ENCODE assay signal across 23 mouse cellular contexts in genomic region chr4:153603056-153603840, GRCm38 (mm10).
DNase-seq lines count a peak whose midpoint lies in the region; ATAC-seq lines count a peak whose summit lies in the region.
"Had no signal": no experiment of that assay in that cellular context is flagged by ENCODE, and none has a peak within 500 bp of the region (broad histone marks: within the 10 kb centered on the region; RNA-seq: fewer than 3 reads in every experiment).

No protein-coding gene starts in this region.

- peak; percentile 50; the same call in 1 of the 2 replicates for ATAC-seq in embryonic facial prominence, embryonic 14.5 days (ENCODE audit: low read depth)
- ATAC-seq: activated CD4-positive, CD25-positive, alpha-beta regulatory T cell, adult 4 months; forebrain, embryonic 15.5 days; inflammation-experienced regulatory T-cells, adult 6 months; midbrain, embryonic 13.5 days had no signal

- DNase-seq in embryonic facial prominence, embryonic 14.5 days (ENCODE audit: low spot score): peak; percentile 11
- no peak for DNase-seq in embryonic facial prominence, embryonic 10.5 days (ENCODE audit: low spot score)
- DNase-seq in heart, postnatal 10 days: peak; percentile 12 to 44
- DNase-seq in heart, adult 8-10 months (ENCODE audit: low spot score): no peak
- DNase-seq in retina, postnatal 1 day: peak; percentile 60
- no peak for DNase-seq in retina, embryonic 14.5 days (ENCODE audit: low spot score)
- DNase-seq in skeletal muscle tissue, adult 2 months (ENCODE audit: low read depth, low spot score): peak; percentile 7
- DNase-seq in thymus, postnatal 10 days (ENCODE audit: low spot score in 2 of 2): no peak
- DNase-seq: B cell, adult 2 months; kidney, adult 18-20 months; kidney, postnatal 4 days; liver, embryonic 13.5 days; lung, adult 2 months; thymus, adult 2 months had no signal

- intact Hi-C loops in heart, postnatal 10 days (cut with DNase I): no loop called here

- WGBS in embryonic facial prominence, embryonic 14.5 days: 79% methylated on average over 11 of the region's 11 CpGs
- WGBS in embryonic facial prominence, embryonic 10.5 days: 86% methylated on average over 11 of the region's 11 CpGs

- no peak overlapping the region for H3K27ac ChIP-seq in embryonic facial prominence, embryonic 14.5 days (replicated peaks; ENCODE audit: low read depth, low read length)
- H3K27ac ChIP-seq in embryonic facial prominence, embryonic 10.5 days (replicated peaks): no peak overlapping the region
- H3K27ac ChIP-seq: forebrain, embryonic 15.5 days; hindbrain, embryonic 14.5 days; liver, embryonic 13.5 days; midbrain, embryonic 13.5 days; neural tube, embryonic 12.5 days; stomach, embryonic 15.5 days had no signal

- H3K4me3 ChIP-seq in embryonic facial prominence, embryonic 14.5 days (ENCODE audit: low read depth, low read length): no peak overlapping the region
- no peak overlapping the region for H3K4me3 ChIP-seq in embryonic facial prominence, embryonic 10.5 days
- H3K4me3 ChIP-seq: forebrain, embryonic 15.5 days; liver, embryonic 13.5 days; midbrain, embryonic 13.5 days; neural tube, embryonic 12.5 days; stomach, embryonic 15.5 days had no signal

- H3K36me3 ChIP-seq in embryonic facial prominence, embryonic 14.5 days (ENCODE audit: control insufficient read depth, insufficient read depth, low read length): no peaks in the 10 kb centered on the region
- H3K36me3 ChIP-seq in embryonic facial prominence, embryonic 10.5 days (replicated peaks): no peaks in the 10 kb centered on the region
- H3K36me3 ChIP-seq: forebrain, embryonic 15.5 days; G1E; liver, embryonic 13.5 days; midbrain, embryonic 13.5 days; neural tube, embryonic 12.5 days; stomach, embryonic 15.5 days had no signal

- H3K4me2 ChIP-seq in embryonic facial prominence, embryonic 14.5 days (ENCODE audit: low read depth, low read length): no peak overlapping the region
- H3K4me2 ChIP-seq: forebrain, embryonic 15.5 days; hindbrain, embryonic 14.5 days; liver, embryonic 13.5 days; midbrain, embryonic 13.5 days; neural tube, embryonic 12.5 days; stomach, embryonic 15.5 days had no signal

- H3K9me3 ChIP-seq in embryonic facial prominence, embryonic 14.5 days (ENCODE audit: control insufficient read depth, low read length): no peaks in the 10 kb centered on the region
- H3K9me3 ChIP-seq in embryonic facial prominence, embryonic 10.5 days: no peaks in the 10 kb centered on the region
- H3K9me3 ChIP-seq: forebrain, embryonic 15.5 days; midbrain, embryonic 13.5 days; neural tube, embryonic 12.5 days; stomach, embryonic 15.5 days had no signal

- no peaks in the 10 kb centered on the region for H3K4me1 ChIP-seq in embryonic facial prominence, embryonic 14.5 days (ENCODE audit: control insufficient read depth, insufficient read depth, low read length)
- peaks cover 12% of the 10 kb centered on the region for H3K4me1 ChIP-seq in embryonic facial prominence, embryonic 10.5 days
- H3K4me1 ChIP-seq: liver, embryonic 13.5 days; stomach, embryonic 15.5 days had no signal

- H3K9ac ChIP-seq in embryonic facial prominence, embryonic 14.5 days (ENCODE audit: low read depth, low read length): no peak overlapping the region
- H3K9ac ChIP-seq: forebrain, embryonic 15.5 days; hindbrain, embryonic 14.5 days; liver, embryonic 13.5 days; midbrain, embryonic 13.5 days; neural tube, embryonic 12.5 days; stomach, embryonic 15.5 days had no signal

- no peaks in the 10 kb centered on the region for H3K27me3 ChIP-seq in embryonic facial prominence, embryonic 14.5 days (replicated peaks; ENCODE audit: control insufficient read depth, insufficient read depth, low read length)
- no peaks in the 10 kb centered on the region for H3K27me3 ChIP-seq in embryonic facial prominence, embryonic 10.5 days (replicated peaks; ENCODE audit: low read depth, poor library complexity, severe bottlenecking)
- H3K27me3 ChIP-seq: CH12.LX; forebrain, embryonic 15.5 days; liver, embryonic 13.5 days; midbrain, embryonic 13.5 days; neural tube, embryonic 12.5 days; stomach, embryonic 15.5 days had no signal

Comparison
In these comparisons a context has a peak if more than half of its experiments do, and no peak if none do; other contexts are left out.
1. DNase-seq: peak in embryonic facial prominence, embryonic 14.5 days (single experiment), heart, postnatal 10 days (2 of 2), retina, postnatal 1 day (single experiment) and skeletal muscle tissue, adult 2 months (single experiment); none in embryonic facial prominence, embryonic 10.5 days (single experiment), heart, adult 8-10 months (single experiment), retina, embryonic 14.5 days (single experiment) and thymus, postnatal 10 days (0 of 2).